Mouse (Mus musculus) cerebellum, adult 18-20 months (tissue): Measurements from ENCODE around the gene Gatad2a.

ENCODE experiments used
- DNase-seq, 2 experiments: peaks; one replicate each; pipeline ENCODE4 v3.0.0; 2021

The Gatad2a gene

DNA sequence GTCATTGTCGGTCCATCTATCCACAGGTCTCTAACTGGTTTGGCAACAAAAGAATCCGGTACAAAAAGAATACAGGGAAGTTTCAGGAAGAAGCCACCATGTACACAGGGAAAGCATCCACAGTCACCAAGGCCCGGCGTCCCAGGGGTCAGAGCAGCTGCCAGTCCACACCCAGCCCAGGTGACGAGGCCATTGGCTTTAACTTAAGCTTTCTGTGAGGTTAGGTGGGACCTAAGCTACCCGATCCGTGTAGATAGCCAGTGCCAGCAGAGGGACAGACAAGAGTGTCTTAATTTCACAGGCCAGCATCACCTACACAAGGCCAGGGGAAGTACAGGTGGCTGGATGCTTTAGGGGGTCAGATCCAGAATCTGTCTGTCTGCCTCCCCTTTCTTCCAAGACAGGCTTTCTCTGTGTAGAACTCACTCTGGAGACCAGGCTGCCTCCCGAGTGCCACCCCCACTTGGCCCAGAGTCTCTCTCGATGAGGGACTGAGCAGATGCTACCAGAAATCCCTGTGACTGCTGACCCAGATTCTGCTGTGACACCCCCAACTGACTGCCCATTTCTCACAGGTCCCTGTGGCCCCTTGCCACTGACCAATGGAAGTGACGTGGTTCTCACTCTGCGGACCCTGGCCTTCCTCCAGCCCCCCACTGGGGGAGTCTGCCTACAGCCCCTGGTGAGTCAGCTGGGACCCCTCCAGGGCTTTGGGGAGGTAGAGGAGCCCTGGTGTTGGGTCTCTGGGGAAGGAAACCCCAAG lies 126.0 kb downstream of the Gatad2a start:
- peak; percentile 55 to 70 for DNase-seq

DNA sequence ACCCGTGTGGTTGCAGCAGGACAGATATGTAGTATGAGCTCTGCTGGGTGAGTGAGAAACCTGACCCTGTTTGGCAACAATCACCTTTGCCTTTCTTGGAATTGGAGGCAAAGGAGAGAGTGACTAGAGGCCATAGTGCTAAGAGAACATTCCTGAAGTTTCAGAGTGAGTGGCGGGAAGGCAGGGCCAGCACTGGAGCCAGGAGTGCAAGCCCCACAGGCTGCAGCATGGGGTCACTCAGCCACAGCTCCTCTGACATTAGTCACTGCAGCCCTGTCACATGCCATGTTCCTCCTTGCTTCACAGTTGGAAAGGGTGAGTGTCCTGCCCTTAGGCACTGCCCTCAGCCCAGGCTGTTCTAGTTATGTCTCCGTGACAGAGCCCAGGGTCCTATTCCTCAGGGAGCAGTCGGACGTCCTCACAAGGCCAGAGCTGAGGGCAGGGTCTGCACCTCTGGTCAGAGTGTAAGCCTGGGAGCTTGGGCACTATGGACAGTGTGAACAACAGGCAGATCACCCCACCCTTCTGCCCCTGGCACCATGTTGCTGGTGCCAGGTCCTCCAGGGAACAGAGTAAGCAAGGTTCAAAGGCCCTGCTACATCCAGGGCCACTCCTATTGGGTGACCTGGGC lies 128.4 kb downstream of the Gatad2a start:
- no peak for DNase-seq

DNA sequence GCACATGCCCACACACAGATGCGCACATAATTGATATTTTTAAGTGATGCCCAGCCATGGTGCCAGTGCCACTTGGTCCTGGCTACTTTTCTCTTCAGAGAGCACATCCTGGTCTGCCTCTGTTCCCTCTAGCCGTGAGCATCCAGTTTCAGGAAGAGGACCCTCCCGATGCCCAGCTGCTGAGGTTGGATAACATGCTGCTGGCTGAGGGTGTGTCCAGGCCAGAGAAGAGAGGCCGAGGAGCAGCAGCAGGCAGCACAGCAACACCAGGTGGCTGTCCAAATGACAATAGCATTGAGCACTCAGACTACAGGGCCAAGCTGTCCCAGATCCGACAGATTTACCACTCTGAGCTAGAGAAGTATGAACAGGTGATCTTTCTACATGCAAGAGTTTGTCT lies 132.0 kb downstream of the Gatad2a start:
- no peak for DNase-seq

DNA sequence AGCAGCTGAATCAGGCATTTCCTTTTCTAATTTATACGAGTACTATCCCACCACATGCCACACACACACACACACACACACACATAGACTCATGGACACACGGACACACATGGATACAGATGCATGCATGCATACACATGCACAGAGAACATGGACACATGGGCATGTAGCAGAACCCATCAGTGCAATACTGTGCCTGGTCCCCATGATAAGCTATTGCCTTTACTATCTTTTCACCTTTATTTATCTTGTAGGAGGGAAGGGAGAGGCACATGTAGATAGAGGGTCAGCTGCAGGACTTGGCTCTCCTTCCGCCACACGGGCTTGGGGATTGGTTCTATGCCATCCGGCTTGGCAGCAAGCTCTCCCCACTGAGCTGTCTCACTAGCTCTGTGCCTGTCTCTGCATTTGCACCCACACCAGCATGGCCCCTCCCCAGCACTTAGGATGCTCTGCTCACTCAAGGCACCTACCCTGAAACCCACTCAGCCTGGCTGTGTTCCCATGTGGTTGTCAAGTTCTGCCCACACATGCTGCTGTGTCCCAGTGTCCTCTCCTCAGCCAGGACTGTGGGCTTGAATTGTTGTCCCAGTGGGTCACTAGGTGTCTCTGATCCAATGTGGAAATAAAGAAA lies 132.7 kb downstream of the Gatad2a start:
- DNase-seq, result no peak

DNA sequence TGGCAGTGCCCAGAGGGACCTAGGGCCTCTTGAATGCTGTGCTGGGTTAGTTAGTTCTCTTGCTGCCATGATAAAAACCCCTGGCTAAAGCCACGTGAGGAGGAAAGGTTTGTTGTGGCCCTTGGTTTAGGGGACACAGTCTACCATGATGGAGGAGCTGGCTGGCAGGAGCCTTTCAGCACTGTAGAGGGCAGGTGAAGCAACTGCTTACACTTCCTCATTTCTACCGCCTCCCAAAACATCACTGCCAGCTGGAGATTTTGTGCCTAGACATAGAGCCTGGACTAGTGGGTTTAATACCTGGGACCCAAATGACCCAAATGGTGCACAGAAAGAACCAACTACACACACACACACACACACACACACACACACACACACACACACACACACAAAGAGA lies 134.9 kb downstream of the Gatad2a start:
- DNase-seq, result no peak

DNA sequence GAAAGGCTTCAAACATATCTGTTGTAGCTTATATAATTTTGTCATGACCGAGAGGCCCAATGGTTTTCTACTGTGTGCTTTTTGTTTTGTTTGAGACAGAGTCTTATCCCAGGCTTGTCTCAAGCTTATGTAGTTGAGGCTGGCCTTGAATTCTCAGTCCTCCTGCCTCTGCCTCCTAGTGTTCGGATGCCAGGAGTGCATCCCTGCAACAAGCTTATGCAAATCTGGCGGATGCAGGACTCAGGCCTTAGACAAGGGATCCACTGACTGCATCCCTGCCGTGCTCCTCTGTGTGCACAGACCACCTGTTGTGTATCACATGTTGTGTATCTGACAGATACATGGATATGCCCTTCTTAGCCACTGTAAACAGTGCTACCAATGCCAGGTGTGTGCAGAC lies 135.4 kb downstream of the Gatad2a start:
- DNase-seq, result no peak
